Mouse (Mus musculus) erythroblast, embryonic 14.5 days (primary cell): ENCODE results near the gene Cntf.

Source experiments
- GATA1 ChIP-seq: IDR thresholded peaks from 2 replicates; pipeline ENCODE4 v1.6.1; 2012; ENCODE audit warnings: low read length, inconsistent platforms, mixed read lengths
- TAL1 ChIP-seq: IDR thresholded peaks from 3 replicates; pipeline ENCODE4 v1.6.1; 2012; ENCODE audit warnings: low read length, inconsistent platforms, mixed read lengths

GRCm38 (mm10) chr19:12794056-12795044 is 28.9 kb upstream of the Cntf start:
- TF ChIP-seq GATA1 (no peak), TAL1 (no peak)
